8 mouse cellular contexts compared by ENCODE assay signal in the genomic region with DNA sequence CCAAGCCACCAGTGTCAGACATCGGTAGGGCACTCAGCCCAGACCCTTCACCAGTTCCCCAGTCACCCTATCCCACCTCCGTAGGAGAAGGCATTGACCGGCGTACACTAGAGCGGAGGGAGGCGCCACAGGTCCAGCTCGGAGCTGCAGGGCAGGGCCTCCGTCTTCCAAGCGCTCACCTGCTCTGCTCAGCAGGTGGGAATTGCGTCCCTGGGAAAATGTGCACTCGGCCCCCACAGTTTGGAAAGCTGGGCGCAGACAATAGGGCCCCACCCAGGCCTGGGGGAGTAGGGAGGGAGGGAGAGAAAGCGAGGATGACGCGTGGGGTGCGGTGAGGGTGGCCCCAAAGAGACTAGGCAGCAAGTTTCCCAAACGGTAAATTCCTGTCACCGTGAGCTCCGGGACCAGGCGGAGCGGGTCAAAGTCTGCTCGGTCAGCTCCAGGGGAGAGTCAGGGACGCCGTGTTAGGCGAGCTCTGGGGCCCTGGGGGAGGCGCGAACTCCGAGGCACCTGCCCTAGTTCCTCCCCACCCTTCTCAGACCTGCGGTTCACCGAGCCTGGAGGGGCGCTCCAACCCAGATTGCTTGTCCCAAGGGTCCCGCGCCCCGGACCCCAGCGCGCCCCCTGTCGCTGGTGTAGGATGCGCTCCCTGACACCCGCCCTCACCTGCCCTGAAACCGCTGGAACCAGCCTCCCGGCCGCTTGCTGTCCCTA. TPM values are rescaled to one million over a fixed set of nuclear protein-coding genes. Genes with fewer than 3 reads are reported as not detected.
DNase-seq lines count a peak whose midpoint lies in the region; ATAC-seq and TF ChIP-seq lines count a peak whose summit lies in the region.

No protein-coding gene starts in this region.

- peaks cover 11% of the 10 kb centered on the region for H3K4me1 ChIP-seq in testis, adult 2 months (ENCODE audit: control insufficient read depth, insufficient read depth, low read length)
- peaks cover 50% of the 10 kb centered on the region for H3K4me1 ChIP-seq in embryonic facial prominence, embryonic 13.5 days
- peaks cover 59% of the 10 kb centered on the region for H3K4me1 ChIP-seq in hindbrain, embryonic 10.5 days (replicated peaks)
- H3K4me1 ChIP-seq in limb, embryonic 13.5 days: peaks cover 32% of the 10 kb centered on the region
- peaks cover 19% of the 10 kb centered on the region for H3K4me1 ChIP-seq in midbrain, embryonic 14.5 days (ENCODE audit: control insufficient read depth, insufficient read depth, low read length)

- H3K9me3 ChIP-seq in embryonic facial prominence, embryonic 13.5 days: no peaks in the 10 kb centered on the region
- no peaks in the 10 kb centered on the region for H3K9me3 ChIP-seq in hindbrain, embryonic 10.5 days
- no peaks in the 10 kb centered on the region for H3K9me3 ChIP-seq in limb, embryonic 13.5 days
- H3K9me3 ChIP-seq in midbrain, embryonic 14.5 days (ENCODE audit: control insufficient read depth, low read length): no peaks in the 10 kb centered on the region

- H3K27me3 ChIP-seq in testis, adult 2 months (ENCODE audit: control insufficient read depth, insufficient read depth, low read length): no peaks in the 10 kb centered on the region
- no peaks in the 10 kb centered on the region for H3K27me3 ChIP-seq in embryonic facial prominence, embryonic 13.5 days
- peaks cover 50% of the 10 kb centered on the region for H3K27me3 ChIP-seq in hindbrain, embryonic 10.5 days (ENCODE audit: insufficient read depth, poor library complexity, severe bottlenecking)
- 0 out of 2 replicates have a peak, but pooled peaks cover 4% of the 10 kb centered on the region for H3K27me3 ChIP-seq in limb, embryonic 13.5 days
- no peaks in the 10 kb centered on the region for H3K27me3 ChIP-seq in midbrain, embryonic 14.5 days (ENCODE audit: control insufficient read depth, insufficient read depth, low read length)

- WGBS in embryonic facial prominence, embryonic 13.5 days: 2% methylated on average over 42 of the region's 42 CpGs
- WGBS in hindbrain, embryonic 10.5 days: 3% methylated on average over 42 of the region's 42 CpGs
- 1% methylated on average over 42 of the region's 42 CpGs for WGBS in limb, embryonic 13.5 days
- WGBS in midbrain, embryonic 14.5 days: 3% methylated on average over 42 of the region's 42 CpGs

- H3K9ac ChIP-seq in embryonic facial prominence, embryonic 13.5 days: peak overlapping the region; percentile 81
- peak overlapping the region; percentile 75 for H3K9ac ChIP-seq in limb, embryonic 13.5 days
- H3K9ac ChIP-seq in midbrain, embryonic 14.5 days (replicated peaks; ENCODE audit: low read length): peak overlapping the region; percentile 73

- no peak for TF ChIP-seq POLR2A in testis, adult 2 months (IDR thresholded peaks at IDR 0.05; ENCODE audit: control insufficient read depth, low read depth, low read length)

- peak overlapping the region; percentile 27; the same call in 1 of the 2 replicates for H3K27ac ChIP-seq in testis, adult 2 months (ENCODE audit: control insufficient read depth, insufficient read depth, low read depth, low read length)
- peak overlapping the region; percentile 65 for H3K27ac ChIP-seq in embryonic facial prominence, embryonic 13.5 days
- peak overlapping the region; percentile 89 for H3K27ac ChIP-seq in hindbrain, embryonic 10.5 days
- peak overlapping the region; percentile 61; the same call in 1 of the 2 replicates for H3K27ac ChIP-seq in limb, embryonic 13.5 days
- peak overlapping the region; percentile 72 for H3K27ac ChIP-seq in midbrain, embryonic 14.5 days (replicated peaks; ENCODE audit: low read depth, low read length)

- DNase-seq in testis, postnatal 10 days (ENCODE audit: low spot score): no peak
- peak; percentile 39 for DNase-seq in hindbrain, embryonic 10.5 days (ENCODE audit: low spot score)
- DNase-seq in midbrain, embryonic 14.5 days: peak; percentile 44
- no peak for DNase-seq in adrenal gland, adult (ENCODE audit: inconsistent age in 2 of 2, low spot score in 1 of 2)
- DNase-seq in Muller cell, postnatal 12 days (ENCODE audit: inconsistent ontology term): no peak

- no peaks in the 10 kb centered on the region for H3K36me3 ChIP-seq in testis, adult 2 months (ENCODE audit: control insufficient read depth, insufficient read depth, low read length)
- no peaks in the 10 kb centered on the region for H3K36me3 ChIP-seq in embryonic facial prominence, embryonic 13.5 days
- no peaks in the 10 kb centered on the region for H3K36me3 ChIP-seq in hindbrain, embryonic 10.5 days
- no peaks in the 10 kb centered on the region for H3K36me3 ChIP-seq in limb, embryonic 13.5 days
- no peaks in the 10 kb centered on the region for H3K36me3 ChIP-seq in midbrain, embryonic 14.5 days (ENCODE audit: control insufficient read depth, insufficient read depth, low read length)

- peak overlapping the region; percentile 85 for H3K4me2 ChIP-seq in embryonic facial prominence, embryonic 13.5 days
- H3K4me2 ChIP-seq in limb, embryonic 13.5 days (replicated peaks): peak overlapping the region; percentile 85
- H3K4me2 ChIP-seq in midbrain, embryonic 14.5 days (ENCODE audit: low read length): peak overlapping the region; percentile 71

- peak overlapping the region; percentile 90 for H3K4me3 ChIP-seq in testis, adult 2 months (ENCODE audit: control insufficient read depth, low read depth, low read length)
- H3K4me3 ChIP-seq in embryonic facial prominence, embryonic 13.5 days: peak overlapping the region; percentile 66
- peak overlapping the region; percentile 65 for H3K4me3 ChIP-seq in hindbrain, embryonic 10.5 days
- H3K4me3 ChIP-seq in limb, embryonic 13.5 days: peak overlapping the region; percentile 71
- peak overlapping the region; percentile 64 for H3K4me3 ChIP-seq in midbrain, embryonic 14.5 days (replicated peaks; ENCODE audit: low read depth, low read length)

- ATAC-seq in embryonic facial prominence, embryonic 13.5 days (ENCODE audit: insufficient number of reproducible peaks, insufficient read depth, low FRiP score, low TSS enrichment, low read depth): peak; percentile 4; the same call in 1 of the 2 replicates
- no peak; the same call in 1 of the 2 replicates for ATAC-seq in limb, embryonic 13.5 days (ENCODE audit: low FRiP score, low read depth)
- ATAC-seq in midbrain, embryonic 14.5 days (ENCODE audit: low FRiP score, low TSS enrichment): no peak; the same call in none of the 2 replicates

- TF ChIP-seq CTCF in testis, adult 2 months (IDR thresholded peaks at IDR 0.05; ENCODE audit: control insufficient read depth, insufficient read depth, insufficient replicate concordance, low read depth, low read length): no peak

RNA-seq across cellular contexts. Expression of a gene that starts 0.5 kb away (rescaled TPM):
- 103 TPM in 2 replicates for polyA plus RNA-seq in testis, adult 2 months (2012; rRNA removed)
- 104 TPM in 2 replicates for polyA plus RNA-seq in embryonic facial prominence, embryonic 13.5 days (2015; fragmentation: Nextera tagmentation; extraction: Ambion mirVana)
- polyA plus RNA-seq in hindbrain, embryonic 10.5 days (2016; fragmentation: Nextera tagmentation; extraction: Ambion mirVana): 45.0 and 53.6 TPM in 2 replicates
- polyA plus RNA-seq in limb, embryonic 13.5 days (2015; fragmentation: Nextera tagmentation; extraction: Ambion mirVana): 62.7 and 73.6 TPM in 2 replicates
- polyA plus RNA-seq in midbrain, embryonic 14.5 days (2014; fragmentation: Nextera tagmentation; extraction: Ambion mirVana): 70.0 and 75.2 TPM in 2 replicates

RNA-seq across cellular contexts. Expression of a gene that starts 17.6 kb away (rescaled TPM):
- 8.5 and 9.0 TPM in 2 replicates for polyA plus RNA-seq in testis, adult 2 months (2012; rRNA removed)
- polyA plus RNA-seq in embryonic facial prominence, embryonic 13.5 days (2015; fragmentation: Nextera tagmentation; extraction: Ambion mirVana): 52.2 and 57.2 TPM in 2 replicates
- polyA plus RNA-seq in hindbrain, embryonic 10.5 days (2016; fragmentation: Nextera tagmentation; extraction: Ambion mirVana): 27.0 and 27.8 TPM in 2 replicates
- 77.1 and 81.9 TPM in 2 replicates for polyA plus RNA-seq in limb, embryonic 13.5 days (2015; fragmentation: Nextera tagmentation; extraction: Ambion mirVana)
- 13.9 and 16.4 TPM in 2 replicates for polyA plus RNA-seq in midbrain, embryonic 14.5 days (2014; fragmentation: Nextera tagmentation; extraction: Ambion mirVana)

RNA-seq across cellular contexts. Expression of a gene that starts 18.5 kb away (rescaled TPM):
- 6.6 and 7.7 TPM in 2 replicates for polyA plus RNA-seq in testis, adult 2 months (2012; rRNA removed)
- polyA plus RNA-seq in embryonic facial prominence, embryonic 13.5 days (2015; fragmentation: Nextera tagmentation; extraction: Ambion mirVana): 125 and 134 TPM in 2 replicates
- polyA plus RNA-seq in hindbrain, embryonic 10.5 days (2016; fragmentation: Nextera tagmentation; extraction: Ambion mirVana): 51.0 and 52.0 TPM in 2 replicates
- 169 and 170 TPM in 2 replicates for polyA plus RNA-seq in limb, embryonic 13.5 days (2015; fragmentation: Nextera tagmentation; extraction: Ambion mirVana)
- 9.0 and 20.1 TPM in 2 replicates for polyA plus RNA-seq in midbrain, embryonic 14.5 days (2014; fragmentation: Nextera tagmentation; extraction: Ambion mirVana)

RNA-seq across cellular contexts. Expression of a gene that starts 41.1 kb away (rescaled TPM):
- polyA plus RNA-seq in testis, adult 2 months (2012; rRNA removed): 35.2 and 41.9 TPM in 2 replicates
- polyA plus RNA-seq in embryonic facial prominence, embryonic 13.5 days (2015; fragmentation: Nextera tagmentation; extraction: Ambion mirVana): 5.9 and 7.6 TPM in 2 replicates
- 33.2 and 37.7 TPM in 2 replicates for polyA plus RNA-seq in hindbrain, embryonic 10.5 days (2016; fragmentation: Nextera tagmentation; extraction: Ambion mirVana)
- polyA plus RNA-seq in limb, embryonic 13.5 days (2015; fragmentation: Nextera tagmentation; extraction: Ambion mirVana): 2.8 and 3.2 TPM in 2 replicates
- 108 and 170 TPM in 2 replicates for polyA plus RNA-seq in midbrain, embryonic 14.5 days (2014; fragmentation: Nextera tagmentation; extraction: Ambion mirVana)

RNA-seq across cellular contexts. Expression of a gene that starts 44.6 kb away (rescaled TPM):
- polyA plus RNA-seq in testis, adult 2 months (2012; rRNA removed): 145 and 152 TPM in 2 replicates
- polyA plus RNA-seq in embryonic facial prominence, embryonic 13.5 days (2015; fragmentation: Nextera tagmentation; extraction: Ambion mirVana): 158 and 167 TPM in 2 replicates
- 115 and 121 TPM in 2 replicates for polyA plus RNA-seq in hindbrain, embryonic 10.5 days (2016; fragmentation: Nextera tagmentation; extraction: Ambion mirVana)
- polyA plus RNA-seq in limb, embryonic 13.5 days (2015; fragmentation: Nextera tagmentation; extraction: Ambion mirVana): 176 and 181 TPM in 2 replicates
- polyA plus RNA-seq in midbrain, embryonic 14.5 days (2014; fragmentation: Nextera tagmentation; extraction: Ambion mirVana): 84.9 and 100 TPM in 2 replicates

Comparison
In these comparisons a context has a peak if more than half of its experiments do, and no peak if none do; other contexts are left out.
1. H3K27ac ChIP-seq: peak in every context shown above with its lines; median percentile 89 in hindbrain, embryonic 10.5 days; 72 in midbrain, embryonic 14.5 days; 65 in embryonic facial prominence, embryonic 13.5 days; 61 in limb, embryonic 13.5 days; 27 in testis, adult 2 months.
2. DNase-seq: peak in hindbrain, embryonic 10.5 days (single experiment) and midbrain, embryonic 14.5 days (single experiment); none in testis, postnatal 10 days (single experiment), adrenal gland, adult (0 of 2) and Muller cell, postnatal 12 days (single experiment).
3. Peak in every context shown above with its lines, with median percentiles within 50 percentile points of each other: H3K4me3 ChIP-seq, H3K4me2 ChIP-seq and H3K9ac ChIP-seq.